In genomic region chr6:97278014-97278787, GRCm38 (mm10) we compare ENCODE assay signal across 8 mouse cellular contexts. TPM values are rescaled to one million over a fixed set of nuclear protein-coding genes. Genes with fewer than 3 reads are reported as not detected.
DNase-seq lines count a peak whose midpoint lies in the region; ATAC-seq and TF ChIP-seq lines count a peak whose summit lies in the region.

No protein-coding gene starts in this region.

- H3K36me3 ChIP-seq in forebrain, postnatal 0 days (ENCODE audit: insufficient read depth), result no peaks in the 10 kb centered on the region
- H3K36me3 ChIP-seq in lung, embryonic 15.5 days, result no peaks in the 10 kb centered on the region
- H3K36me3 ChIP-seq in thymus, adult 2 months (ENCODE audit: control insufficient read depth, insufficient read depth, low read length), result no peaks in the 10 kb centered on the region

- peaks cover 4% of the 10 kb centered on the region; the same call in 1 of the 2 replicates for H3K4me1 ChIP-seq in forebrain, postnatal 0 days (ENCODE audit: insufficient read depth)
- peaks cover 28% of the 10 kb centered on the region for H3K4me1 ChIP-seq in lung, embryonic 15.5 days
- H3K4me1 ChIP-seq in thymus, adult 2 months (replicated peaks; ENCODE audit: control insufficient read depth, insufficient read depth, low read length), result peaks cover 15% of the 10 kb centered on the region

- H3K9me3 ChIP-seq in forebrain, postnatal 0 days (ENCODE audit: low read length), result no peaks in the 10 kb centered on the region
- H3K9me3 ChIP-seq in lung, embryonic 15.5 days, result no peaks in the 10 kb centered on the region

- peak; percentile 98 for DNase-seq in ES-CJ7 (ENCODE audit: low read depth, low spot score)
- DNase-seq in cerebellum, adult 11-12 months, result peak; percentile 55
- DNase-seq in forebrain, postnatal 0 days, result peak; percentile 84
- peak; percentile 88 for DNase-seq in layer of hippocampus, adult 9-10 months (ENCODE audit: low spot score)
- peak; percentile 50 for DNase-seq in ovary, adult 18-20 months (ENCODE audit: low spot score)
- DNase-seq in thymus, adult 2 months, result peak; percentile 76

- H3K27me3 ChIP-seq in forebrain, postnatal 0 days (ENCODE audit: insufficient read depth, low read length), result no peaks in the 10 kb centered on the region
- H3K27me3 ChIP-seq in lung, embryonic 15.5 days, result no peaks in the 10 kb centered on the region; the same call in 1 of the 2 replicates
- no peaks in the 10 kb centered on the region for H3K27me3 ChIP-seq in thymus, adult 2 months (ENCODE audit: control insufficient read depth, insufficient read depth, low read length)

- H3K27ac ChIP-seq in forebrain, postnatal 0 days (ENCODE audit: low read depth, low read length), result no peak overlapping the region
- H3K27ac ChIP-seq in lung, embryonic 15.5 days, result peak overlapping the region; percentile 34; the same call in 1 of the 2 replicates
- no peak overlapping the region for H3K27ac ChIP-seq in thymus, adult 2 months (ENCODE audit: control insufficient read depth, insufficient read depth, low read length)

- peak overlapping the region; percentile 37; the same call in 1 of the 2 replicates for H3K9ac ChIP-seq in forebrain, postnatal 0 days
- H3K9ac ChIP-seq in lung, embryonic 15.5 days, result no peak overlapping the region

- peak; percentile 86 for TF ChIP-seq CTCF in forebrain, postnatal 0 days (IDR thresholded peaks at IDR 0.05; ENCODE audit: low read depth)
- no peak for TF ChIP-seq CTCF in thymus, adult 2 months (IDR thresholded peaks at IDR 0.05; ENCODE audit: borderline replicate concordance, control insufficient read depth, extremely low read depth, insufficient read depth, low read length, poor library complexity)

- peak; percentile 86 for ATAC-seq in forebrain, postnatal 0 days
- peak; percentile 82 to 86 for ATAC-seq in hematopoietic stem cell, adult 5-6 weeks (replicated peaks in 1 of 2; ENCODE audit: insufficient read depth in 1 of 2, low FRiP score in 2 of 2, low TSS enrichment in 1 of 2, low read depth in 1 of 2, poor library complexity in 2 of 2, severe bottlenecking in 2 of 2)
- peak; percentile 68; the same call in 1 of the 2 replicates for ATAC-seq in lung, embryonic 15.5 days (ENCODE audit: borderline replicate concordance, extremely low read depth, low FRiP score, low TSS enrichment)

- 6% methylated on average over 19 of the region's 19 CpGs for WGBS in forebrain, postnatal 0 days
- WGBS in lung, embryonic 15.5 days, result 5% methylated on average over 19 of the region's 19 CpGs
- 9% methylated on average over 19 of the region's 19 CpGs for WGBS in thymus, adult 2 months

- H3K4me3 ChIP-seq in forebrain, postnatal 0 days (ENCODE audit: low read depth, low read length), result peak overlapping the region; percentile 28
- H3K4me3 ChIP-seq in lung, embryonic 15.5 days, result peak overlapping the region; percentile 18
- peak overlapping the region; percentile 50 for H3K4me3 ChIP-seq in thymus, adult 2 months (ENCODE audit: control insufficient read depth, insufficient read depth, low read length)

- TF ChIP-seq POLR2A in thymus, adult 2 months (IDR thresholded peaks at IDR 0.05; ENCODE audit: control insufficient read depth, extremely low read depth, insufficient read depth, low read length, poor library complexity), result no peak

- H3K4me2 ChIP-seq in forebrain, postnatal 0 days (ENCODE audit: low read depth), result peak overlapping the region; percentile 65
- H3K4me2 ChIP-seq in lung, embryonic 15.5 days, result peak overlapping the region; percentile 53

RNA-seq across cellular contexts. Expression of gene Lmod3, which starts 25.6 kb away (rescaled TPM):
- 0.05 and 0.46 TPM in 2 replicates for total RNA-seq in forebrain, postnatal 0 days (2014; rRNA removed)
- 0.08 and 0.11 TPM in 2 replicates for polyA plus RNA-seq in forebrain, postnatal 0 days (2015; fragmentation: Nextera tagmentation; extraction: Ambion mirVana)
- total RNA-seq in hematopoietic stem cell, adult 5-6 weeks (2017), result not detected in 2 replicates
- 0.30 and 0.42 TPM in 2 replicates for polyA plus RNA-seq in lung, embryonic 15.5 days (2015; fragmentation: Nextera tagmentation; extraction: Ambion mirVana)
- 0.14 and 0.73 TPM in 2 replicates for polyA plus RNA-seq in thymus, adult 2 months (2012; rRNA removed)
